Mouse (Mus musculus): ENCODE data around the gene Nudc.

Nudc gene

GRCm38 (mm10) chr4:133545272-133546231 lies at the start of gene Nudc:
Gene Nudc (minus strand): TSS chr4:133545996.
- peak; percentile 89 for DNase-seq (ENCODE audit: low spot score)

- DNase-seq (ENCODE audit: low spot score) = peak; percentile 35
These were observed 49.7 kb upstream of the Nudc start for GRCm38 (mm10) chr4:133595538-133595937.

GRCm38 (mm10) chr4:133592570-133592969 lies 46.8 kb upstream of the Nudc start:
- peak; percentile 59 for DNase-seq (ENCODE audit: low spot score)

- peak; percentile 71 for DNase-seq (ENCODE audit: low spot score)
These were observed 38.5 kb upstream of the Nudc start, which contains the start of gene Gpn2 for GRCm38 (mm10) chr4:133584059-133584951. Gene Gpn2 (plus strand): TSS chr4:133584362.

GRCm38 (mm10) chr4:133583690-133584058 lies 37.9 kb upstream of the Nudc start:
- DNase-seq (ENCODE audit: low spot score) = peak; percentile 13

GRCm38 (mm10) chr4:133577983-133578382 lies 32.2 kb upstream of the Nudc start:
- no peak for DNase-seq (ENCODE audit: low spot score)

GRCm38 (mm10) chr4:133574843-133575202 lies 29.0 kb upstream of the Nudc start:
- DNase-seq (ENCODE audit: low spot score) = no peak

GRCm38 (mm10) chr4:133574070-133574842 lies 28.5 kb upstream of the Nudc start, which contains the start of gene Gpatch3:
Gene Gpatch3 (plus strand): TSS chr4:133574745.
- peak; percentile 88 for DNase-seq (ENCODE audit: low spot score)

GRCm38 (mm10) chr4:133570066-133570466 lies 24.3 kb upstream of the Nudc start:
- no peak for DNase-seq (ENCODE audit: low spot score)

- DNase-seq (ENCODE audit: low spot score) = no peak
These were observed 23.7 kb upstream of the Nudc start for GRCm38 (mm10) chr4:133569291-133570065.

GRCm38 (mm10) chr4:133567251-133567650 lies 21.5 kb upstream of the Nudc start:
- no peak for DNase-seq (ENCODE audit: low spot score)

- DNase-seq (ENCODE audit: low spot score) = no peak
These were observed 17.4 kb upstream of the Nudc start for GRCm38 (mm10) chr4:133563123-133563571.

GRCm38 (mm10) chr4:133561622-133562021 lies 15.8 kb upstream of the Nudc start:
- DNase-seq (ENCODE audit: low spot score) = no peak

GRCm38 (mm10) chr4:133559846-133560245 lies 14.1 kb upstream of the Nudc start:
- no peak for DNase-seq (ENCODE audit: low spot score)

GRCm38 (mm10) chr4:133557041-133557717 lies 11.4 kb upstream of the Nudc start:
- DNase-seq (ENCODE audit: low spot score) = no peak

GRCm38 (mm10) chr4:133553448-133554330 lies 7.9 kb upstream of the Nudc start:
- no peak for DNase-seq (ENCODE audit: low spot score)

GRCm38 (mm10) chr4:133552768-133553447 lies 7.1 kb upstream of the Nudc start, which contains the start of gene Nr0b2:
Gene Nr0b2 (plus strand): TSS chr4:133553376.
- DNase-seq (ENCODE audit: low spot score) = no peak

- no peak for DNase-seq (ENCODE audit: low spot score)
These were observed 6.2 kb upstream of the Nudc start for GRCm38 (mm10) chr4:133552029-133552428.

- DNase-seq (ENCODE audit: low spot score) = no peak
These were observed 9.1 kb downstream of the Nudc start for GRCm38 (mm10) chr4:133536652-133537051.

Data from urinary bladder, postnatal 25 days (tissue).